Mouse (Mus musculus) G1E (cell line): Measurements from ENCODE around the gene Ppip5k1.

Source experiments
- CTCF ChIP-seq: IDR thresholded peaks from 2 replicates; pipeline ENCODE4 v1.5.1; 2012; ENCODE audit warnings: low read depth, low read length, inconsistent platforms, mixed read lengths
- GATA1 ChIP-seq: IDR thresholded peaks from 2 replicates; pipeline ENCODE4 v1.6.1; 2012; ENCODE audit warnings: borderline replicate concordance, low read length, inconsistent platforms, mixed read lengths

GRCm38 (mm10) chr2:121396624-121397023 is 41.4 kb upstream of the Ppip5k1 start:
- peak; percentile 19; the same call in 1 of the 2 replicates for TF ChIP-seq CTCF
- no peak for TF ChIP-seq GATA1
